In the genomic region with DNA sequence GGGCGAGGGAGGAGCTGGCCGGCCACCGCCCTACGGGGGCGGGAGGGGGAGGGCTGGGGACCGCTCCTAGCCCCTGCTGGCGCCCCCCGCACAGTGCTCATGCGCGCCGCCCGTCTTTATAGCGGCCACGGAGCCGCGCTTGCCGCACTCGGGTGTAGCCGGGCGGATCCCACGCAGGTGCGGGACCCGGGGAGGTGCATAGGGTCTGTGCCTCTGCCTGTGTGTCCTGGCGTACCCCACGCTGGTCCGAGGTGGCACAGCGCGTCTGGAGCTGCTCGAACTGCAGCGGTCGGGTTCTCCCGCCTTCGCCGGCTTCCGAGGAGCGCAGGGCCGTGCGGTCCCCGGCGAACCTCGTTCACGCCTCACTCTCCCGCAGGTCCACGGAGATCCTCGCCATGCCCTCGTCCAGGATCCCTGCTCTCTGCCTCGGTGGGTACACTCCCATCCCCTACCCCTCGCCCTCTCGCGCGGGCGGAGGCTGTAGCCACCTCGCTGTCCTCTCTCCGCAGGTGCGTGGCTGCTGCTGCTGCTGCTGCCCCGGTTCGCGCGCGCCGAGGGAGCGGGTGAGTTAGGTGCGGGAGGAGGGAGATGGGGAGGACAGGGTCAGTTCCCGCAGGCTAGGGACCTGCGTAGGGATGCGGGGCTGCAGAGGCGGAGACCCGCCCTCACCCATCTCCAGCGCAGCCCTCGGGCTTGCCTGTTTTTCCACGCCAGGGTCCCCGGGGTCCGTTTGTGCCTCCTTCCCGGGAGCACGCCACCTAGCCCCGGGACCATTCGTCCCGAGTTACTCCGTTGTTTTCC, we compare ENCODE assay signal across 8 mouse cellular contexts. TPM values are rescaled to one million over a fixed set of nuclear protein-coding genes. Genes with fewer than 3 reads are reported as not detected.
A peak's percentile ranks its signal among the peaks of the same experiment; 100 is the strongest.
DNase-seq lines count a peak whose midpoint lies in the region; ATAC-seq lines count a peak whose summit lies in the region.

A gene (plus strand): TSS at position 113 of the 801 bp plus-strand sequence.

- peaks cover 15% of the 10 kb centered on the region; the same call in 1 of the 2 replicates for H3K27me3 ChIP-seq in forebrain, embryonic 15.5 days
- peaks cover 35% of the 10 kb centered on the region for H3K27me3 ChIP-seq in intestine, embryonic 16.5 days (replicated peaks; ENCODE audit: control insufficient read depth, insufficient read depth, low read length)

- H3K4me3 ChIP-seq in forebrain, embryonic 15.5 days, result peak within 1 kb of the TSS; percentile 78
- H3K4me3 ChIP-seq in intestine, embryonic 16.5 days (ENCODE audit: low read length), result peak within 1 kb of the TSS; percentile 61

- peak within 1 kb of the TSS; percentile 54 for H3K9ac ChIP-seq in forebrain, embryonic 15.5 days (replicated peaks)
- H3K9ac ChIP-seq in intestine, embryonic 16.5 days (ENCODE audit: low read depth, low read length), result peak within 1 kb of the TSS; percentile 53

- H3K36me3 ChIP-seq in forebrain, embryonic 15.5 days, result no peaks in the 10 kb centered on the region
- H3K36me3 ChIP-seq in intestine, embryonic 16.5 days (ENCODE audit: control insufficient read depth, insufficient read depth, low read length), result no peaks in the 10 kb centered on the region

- H3K4me2 ChIP-seq in forebrain, embryonic 15.5 days (replicated peaks), result peak within 1 kb of the TSS; percentile 99
- peak within 1 kb of the TSS; percentile 96 for H3K4me2 ChIP-seq in intestine, embryonic 16.5 days (ENCODE audit: low read depth, low read length)

- peak; percentile 91 for ATAC-seq in forebrain, embryonic 15.5 days (replicated peaks)
- ATAC-seq in intestine, embryonic 16.5 days, result peak; percentile 72

- H3K4me1 ChIP-seq in forebrain, embryonic 15.5 days, result peaks cover 14% of the 10 kb centered on the region
- peaks cover 9% of the 10 kb centered on the region for H3K4me1 ChIP-seq in intestine, embryonic 16.5 days (ENCODE audit: control insufficient read depth, insufficient read depth, low read length)

- WGBS in forebrain, embryonic 15.5 days, result under 1% methylated on average over 75 of the region's 79 CpGs
- WGBS in intestine, embryonic 16.5 days, result under 1% methylated on average over 74 of the region's 79 CpGs

- no peaks in the 10 kb centered on the region for H3K9me3 ChIP-seq in forebrain, embryonic 15.5 days
- no peaks in the 10 kb centered on the region for H3K9me3 ChIP-seq in intestine, embryonic 16.5 days (ENCODE audit: control insufficient read depth, low read length)

- DNase-seq in adrenal gland, adult 2 months, result peak; percentile 30
- no peak for DNase-seq in adrenal gland, adult 8-10 months
- DNase-seq in right cerebral cortex, adult 18-20 months, result peak; percentile 19
- DNase-seq in right cerebral cortex, postnatal 36 days (ENCODE audit: low spot score in 2 of 2), result no peak
- DNase-seq in lung, postnatal 10 days, result peak; percentile 4
- peak; percentile 49 for DNase-seq in right cerebral cortex, postnatal 4 days

- H3K27ac ChIP-seq in forebrain, embryonic 15.5 days (replicated peaks), result no peak within 1 kb of the TSS
- no peak within 1 kb of the TSS for H3K27ac ChIP-seq in intestine, embryonic 16.5 days (ENCODE audit: low read length)

RNA-seq across cellular contexts. Expression of the gene that starts here (rescaled TPM):
- under 1 TPM; 0.21 to 0.81 TPM for total RNA-seq in adrenal gland, adult 2 months (2021)
- 0.95 and 1.0 TPM in 2 replicates for polyA plus RNA-seq in adrenal gland, adult 2 months (2012; rRNA removed)
- total RNA-seq in adrenal gland, adult 8-10 months (2022), result 1 to 10 TPM in 2 of 4 experiments, under 1 TPM in 2; 0.12 to 8.4 (median 2.1) TPM
- polyA plus RNA-seq in forebrain, embryonic 15.5 days (2015; fragmentation: Nextera tagmentation; extraction: Ambion mirVana), result 5.8 and 8.3 TPM in 2 replicates
- polyA plus RNA-seq in intestine, embryonic 16.5 days (2015; fragmentation: Nextera tagmentation; extraction: Ambion mirVana), result 0.79 and 1.2 TPM in 2 replicates

Comparison
In these comparisons a context has a peak if more than half of its experiments do, and no peak if none do; other contexts are left out.
1. DNase-seq: peak in adrenal gland, adult 2 months (single experiment), right cerebral cortex, adult 18-20 months (single experiment), lung, postnatal 10 days (single experiment) and right cerebral cortex, postnatal 4 days (single experiment); none in adrenal gland, adult 8-10 months (single experiment) and right cerebral cortex, postnatal 36 days (0 of 2).